Mouse (Mus musculus) spleen, adult 2 months (tissue): ENCODE measurements around the gene Xrcc5.

ENCODE experiments used
- CTCF ChIP-seq: fragments of 200-500 bp; IDR thresholded peaks from 2 replicates; pipeline ENCODE4 v1.5.1; 2011; ENCODE audit warnings: mild to moderate bottlenecking, inconsistent platforms; ENCODE audit not compliant: insufficient read depth, insufficient read length, insufficient replicate concordance; ENCODE audit errors: extremely low read depth
- POLR2A ChIP-seq: fragments of 200-500 bp; IDR thresholded peaks from 2 replicates; pipeline ENCODE4 v1.6.1; 2011; ENCODE audit warnings: low read depth, low read length, inconsistent platforms

DNA sequence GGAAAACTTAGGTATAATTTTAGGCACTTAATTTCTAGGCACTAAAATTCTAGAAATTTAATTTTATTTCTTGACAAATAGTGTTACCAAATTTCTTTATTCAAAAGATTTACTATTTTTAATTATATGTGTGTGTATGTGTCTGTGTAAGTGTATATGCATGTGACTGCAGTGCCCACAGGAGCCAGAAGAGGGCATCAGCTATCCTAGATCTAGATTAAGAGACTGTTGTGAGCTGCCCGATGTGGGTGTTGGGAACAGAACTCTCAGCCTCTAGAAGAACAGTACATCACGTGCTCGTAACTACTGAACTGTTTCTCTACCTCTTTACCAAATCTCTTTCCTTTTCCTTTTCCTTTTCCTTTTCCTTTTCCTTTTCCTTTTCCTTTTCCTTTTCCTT, 73.3 kb downstream of the Xrcc5 start:
- no peak for TF ChIP-seq POLR2A
- no peak for TF ChIP-seq CTCF
